Mouse (Mus musculus) megakaryocyte, embryonic 14.5 days (primary cell): ENCODE results near the gene Smg9.

Experiments
- FLI1 ChIP-seq: IDR thresholded peaks from 2 replicates; pipeline ENCODE4 v1.6.1; 2012; ENCODE audit warnings: low read length, inconsistent platforms, mixed read lengths
- GATA1 ChIP-seq: IDR thresholded peaks from 3 replicates; pipeline ENCODE4 v1.6.1; 2012; ENCODE audit warnings: mixed read lengths, low read length, inconsistent platforms, borderline replicate concordance

- TF ChIP-seq GATA1 (no peak), FLI1 (no peak)
Observed at GRCm38 (mm10) chr7:24439891-24440290, 40.5 kb downstream of the Smg9 start.
